Mouse (Mus musculus) testis, adult 2 months (tissue): ENCODE measurements around the gene Abl1.

Experiments used
- CTCF ChIP-seq: fragments of 200-500 bp; IDR thresholded peaks from 2 replicates; pipeline ENCODE4 v1.5.1; 2012; ENCODE audit warnings: low read depth, mild to moderate bottlenecking, inconsistent platforms, low read length, moderate library complexity; ENCODE audit not compliant: control insufficient read depth, insufficient read depth, insufficient replicate concordance
- POLR2A ChIP-seq: fragments of 200-500 bp; IDR thresholded peaks from 2 replicates; pipeline ENCODE4 v1.6.1; 2012; ENCODE audit warnings: low read depth, mild to moderate bottlenecking, inconsistent platforms, low read length, moderate library complexity; ENCODE audit not compliant: control insufficient read depth

- TF ChIP-seq CTCF: no peak
- no peak for TF ChIP-seq POLR2A
These were observed 140.2 kb downstream of the Abl1 start for GRCm38 (mm10) chr2:31828311-31828825.
